Mouse (Mus musculus) E14TG2a.4 (cell line): Measurements from ENCODE around the gene Sdk1.

Experiments used
- CTCF ChIP-seq: conservative IDR thresholded peaks from 2 replicates; pipeline ENCODE4 v1.5.1; 2014; ENCODE audit warnings: low read length
- NANOG ChIP-seq: IDR thresholded peaks from 2 replicates; pipeline ENCODE4 v1.6.1; 2014; ENCODE audit warnings: borderline replicate concordance, low read length, mixed read lengths
- POU5F1 ChIP-seq: IDR thresholded peaks from 2 replicates; pipeline ENCODE4 v1.6.1; 2014; ENCODE audit warnings: low read length, borderline replicate concordance

- TF ChIP-seq CTCF = no peak
- TF ChIP-seq POU5F1 = no peak
- TF ChIP-seq NANOG = no peak
These were observed 839.8 kb downstream of the Sdk1 start for GRCm38 (mm10) chr5:142081076-142081475.
